Mouse (Mus musculus) embryonic fibroblast, embryonic 13.5 days (primary cell): ENCODE measurements around the gene E130114P18Rik. TPM values are rescaled to one million over a fixed set of nuclear protein-coding genes. Genes with fewer than 3 reads are reported as not detected.

Experiments used
- H3K27ac ChIP-seq: 2 replicates; pipeline ENCODE4 v1.5.1; 2012; ENCODE audit warnings: low read length, control low read depth, inconsistent platforms; ENCODE audit not compliant: insufficient read depth
- H3K4me1 ChIP-seq: 2 replicates; pipeline ENCODE4 v1.6.1; 2011; ENCODE audit warnings: low read length; ENCODE audit not compliant: control insufficient read depth, insufficient read depth
- H3K4me3 ChIP-seq: 2 replicates; pipeline ENCODE4 v1.5.1; 2011; ENCODE audit warnings: mild to moderate bottlenecking, control low read depth, low read length; ENCODE audit not compliant: insufficient read depth
- CTCF ChIP-seq: IDR thresholded peaks from 2 replicates; pipeline ENCODE4 v1.5.1; 2011; ENCODE audit warnings: mild to moderate bottlenecking, control low read depth, low read length, moderate library complexity, borderline replicate concordance; ENCODE audit not compliant: insufficient read depth
- POLR2A ChIP-seq: IDR thresholded peaks from 2 replicates; pipeline ENCODE4 v1.6.1; 2011; ENCODE audit warnings: low read depth, mild to moderate bottlenecking, control low read depth, low read length, moderate library complexity
- polyA plus RNA-seq: library from polyadenylated mRNA; stranded (reverse); fragments of >200 nt; gene quantifications from 2 replicates; pipeline ENCODE4 v1.2.4, GENCODE M21; 2011; ENCODE audit warnings: low read depth; ENCODE audit not compliant: missing spikeins, insufficient read length

Gene E130114P18Rik
- polyA plus RNA-seq, 1 experiment = 0.77 TPM

DNA sequence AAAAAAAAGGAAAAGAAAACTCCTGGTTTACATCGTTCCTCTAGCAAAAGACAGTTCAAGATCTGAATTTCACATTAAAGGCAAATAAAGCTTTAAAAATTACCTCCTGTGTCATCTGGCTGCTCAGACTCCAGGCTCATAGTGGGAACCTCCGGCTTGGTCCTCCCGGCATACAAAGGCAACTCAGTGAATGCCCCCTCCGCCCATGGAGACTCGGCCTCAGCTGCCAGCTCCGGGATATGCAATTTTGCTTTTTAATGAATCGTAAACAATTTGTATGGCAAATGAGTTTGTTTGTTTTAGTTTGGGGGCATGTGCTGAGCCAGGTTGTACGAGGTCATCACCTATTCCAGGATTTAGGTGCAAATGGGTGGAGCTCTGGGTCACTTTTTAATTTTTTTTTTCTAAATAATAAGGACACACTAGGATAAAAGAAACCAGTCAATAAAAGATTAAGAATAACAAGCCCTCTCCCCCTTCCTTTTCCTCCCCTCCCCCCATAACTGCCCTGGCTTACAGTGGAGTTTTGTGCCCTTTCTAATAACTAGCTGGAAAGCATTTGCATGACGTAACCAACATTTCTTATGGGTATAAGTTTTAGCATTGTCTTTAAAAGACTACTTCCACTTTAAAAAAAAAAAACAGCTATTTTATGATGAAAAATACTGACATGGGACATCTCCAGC is 193.3 kb downstream of the E130114P18Rik start:
- no peak for TF ChIP-seq POLR2A
- no peak for TF ChIP-seq CTCF
- H3K4me3 ChIP-seq = no peak overlapping the region
- no peaks in the 10 kb centered on the region for H3K4me1 ChIP-seq
- no peak overlapping the region for H3K27ac ChIP-seq

DNA sequence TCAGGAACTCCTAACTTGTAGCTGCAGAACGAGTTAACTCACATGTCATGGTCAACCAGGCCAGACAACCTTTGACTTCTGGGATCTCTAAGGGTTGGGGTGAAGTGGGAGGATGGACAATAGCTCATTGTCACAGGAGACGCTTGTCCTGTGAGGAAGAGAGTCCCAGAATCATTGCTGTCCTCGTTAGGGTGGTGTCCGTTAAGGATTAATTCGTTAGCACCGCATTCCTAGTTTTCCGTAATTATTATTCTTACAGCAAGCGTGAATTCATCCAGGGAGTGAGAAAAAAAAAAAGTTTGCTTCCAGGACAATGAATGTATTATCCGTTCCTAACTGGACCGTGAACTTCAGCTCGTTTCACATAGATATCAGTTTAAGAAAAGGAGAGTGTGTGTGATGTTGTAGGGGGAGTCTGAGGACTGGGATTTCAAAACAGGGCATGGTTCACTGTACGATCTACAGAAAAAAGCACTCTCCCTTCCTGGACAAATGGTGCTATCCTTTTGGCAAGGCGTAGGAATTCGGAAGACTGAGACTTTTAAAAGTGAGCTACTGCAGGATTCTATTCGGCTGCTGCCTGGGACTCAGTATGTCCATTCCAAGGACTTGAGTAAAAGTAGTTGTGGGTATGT is 195.0 kb downstream of the E130114P18Rik start:
- H3K4me1 ChIP-seq = no peaks in the 10 kb centered on the region
- no peak for TF ChIP-seq CTCF
- no peak for TF ChIP-seq POLR2A
- H3K4me3 ChIP-seq = no peak overlapping the region
- H3K27ac ChIP-seq = no peak overlapping the region

DNA sequence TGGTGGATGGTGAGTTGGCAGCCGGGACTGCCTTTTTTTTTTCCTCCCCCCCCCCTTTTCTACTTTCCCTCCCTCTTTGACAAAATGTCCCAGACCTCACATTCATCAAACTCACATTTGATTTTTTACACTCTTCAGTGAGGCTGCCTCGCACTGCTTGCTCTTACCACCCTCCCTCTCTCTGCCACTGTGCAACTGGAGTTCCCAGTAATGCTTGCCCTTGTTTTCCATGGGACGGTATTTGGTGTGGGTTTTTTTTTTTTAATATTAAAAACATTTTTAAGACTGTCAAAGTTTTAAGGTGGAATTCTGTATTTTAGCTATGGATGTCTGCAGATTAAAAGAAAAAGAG is 195.8 kb downstream of the E130114P18Rik start:
- no peaks in the 10 kb centered on the region for H3K4me1 ChIP-seq

DNA sequence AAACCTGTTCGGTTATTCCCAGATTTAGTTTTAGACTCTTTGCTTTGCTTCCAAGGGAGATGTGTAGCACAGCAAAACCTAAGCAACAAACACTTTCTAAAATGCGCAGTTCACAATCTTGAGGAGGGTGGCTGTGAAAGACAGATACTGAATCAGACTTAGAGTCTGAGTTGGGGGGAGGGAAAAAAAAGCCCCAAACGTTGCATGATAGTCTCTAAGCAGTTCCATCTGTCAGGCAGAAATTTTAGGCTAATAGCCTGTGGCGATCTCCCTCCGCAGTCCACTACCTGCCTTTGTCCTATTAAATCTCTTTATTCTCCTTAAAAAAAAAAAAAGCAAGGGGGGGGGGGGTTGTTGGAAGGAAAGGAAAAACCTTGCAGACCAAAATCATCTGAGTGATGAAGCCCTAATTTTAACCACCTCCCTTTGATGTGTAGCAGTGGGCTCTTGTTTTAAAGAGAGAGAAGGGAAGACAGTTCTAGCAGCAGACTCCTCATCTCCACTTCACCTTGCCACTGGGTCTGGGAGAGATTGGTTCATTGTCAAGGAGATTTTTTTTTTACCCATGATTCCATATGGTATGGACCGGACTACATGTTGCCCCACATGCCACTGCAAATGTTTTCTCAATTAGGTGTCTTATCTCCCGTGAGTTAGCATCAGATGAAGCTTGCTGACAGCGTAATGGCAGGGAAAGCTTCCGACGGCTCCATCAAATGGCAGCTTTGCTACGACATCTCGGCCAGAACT is 196.4 kb downstream of the E130114P18Rik start:
- H3K4me3 ChIP-seq = no peak overlapping the region
- no peak overlapping the region for H3K27ac ChIP-seq
- no peak for TF ChIP-seq POLR2A
- TF ChIP-seq CTCF = no peak
- H3K4me1 ChIP-seq = no peaks in the 10 kb centered on the region

More for the DNA sequence above, 195.8 kb downstream of the E130114P18Rik start:
- TF ChIP-seq POLR2A = no peak
- H3K27ac ChIP-seq = no peak overlapping the region
- H3K4me3 ChIP-seq = no peak overlapping the region

DNA sequence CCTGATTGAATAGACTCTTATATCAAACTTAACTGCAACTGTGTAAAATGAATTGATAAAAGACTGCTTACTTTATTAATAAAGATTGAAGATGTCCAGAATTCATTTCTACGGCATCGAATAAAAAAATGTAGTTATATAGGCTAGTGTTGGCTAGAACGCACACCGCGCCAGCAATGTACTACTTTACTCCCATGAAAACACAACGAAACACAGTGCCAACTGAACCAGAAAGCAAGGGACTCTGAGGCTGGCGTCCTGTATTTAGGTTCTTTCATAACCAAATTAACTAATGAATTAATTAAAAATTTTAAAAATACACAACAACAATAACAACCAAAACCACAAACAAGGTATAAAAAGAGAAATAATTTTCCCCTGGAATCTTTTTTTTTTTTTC is 197.0 kb downstream of the E130114P18Rik start:
- H3K4me1 ChIP-seq = no peaks in the 10 kb centered on the region
- no peak overlapping the region for H3K27ac ChIP-seq
- TF ChIP-seq CTCF (no peak), POLR2A (no peak)

DNA sequence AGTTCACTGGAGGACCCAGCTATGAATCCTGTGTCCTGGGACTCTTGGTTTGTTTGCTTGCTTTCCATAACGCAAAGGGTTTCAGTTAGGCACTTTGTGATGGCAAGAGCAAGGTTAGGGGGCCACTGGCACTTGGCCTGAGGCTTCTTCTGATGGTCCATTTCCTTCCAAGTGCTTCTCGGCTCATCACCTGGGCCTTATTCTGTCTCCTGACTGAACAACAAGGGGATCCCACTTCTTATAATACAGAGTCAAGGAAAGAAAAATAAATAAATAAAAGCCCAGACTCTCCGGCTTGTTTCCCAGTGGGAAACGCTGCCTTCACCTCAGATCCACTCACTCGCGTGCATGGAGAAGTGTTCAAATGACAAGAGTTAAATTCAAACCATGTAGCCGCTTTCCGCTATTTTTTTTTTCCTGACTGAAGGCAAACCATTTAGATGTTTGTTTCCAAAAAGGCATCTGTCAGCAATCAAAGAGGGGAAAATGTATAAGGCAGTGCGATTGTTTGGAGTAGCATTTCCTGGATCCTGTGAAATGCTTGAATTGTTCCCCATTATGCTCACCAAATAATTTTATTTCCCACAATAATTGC is 199.2 kb downstream of the E130114P18Rik start:
- no peak for TF ChIP-seq POLR2A
- H3K4me1 ChIP-seq = no peaks in the 10 kb centered on the region
- no peak overlapping the region for H3K4me3 ChIP-seq
- H3K27ac ChIP-seq = no peak overlapping the region

More for the DNA sequence above, 197.0 kb downstream of the E130114P18Rik start:
- H3K4me3 ChIP-seq = no peak overlapping the region

DNA sequence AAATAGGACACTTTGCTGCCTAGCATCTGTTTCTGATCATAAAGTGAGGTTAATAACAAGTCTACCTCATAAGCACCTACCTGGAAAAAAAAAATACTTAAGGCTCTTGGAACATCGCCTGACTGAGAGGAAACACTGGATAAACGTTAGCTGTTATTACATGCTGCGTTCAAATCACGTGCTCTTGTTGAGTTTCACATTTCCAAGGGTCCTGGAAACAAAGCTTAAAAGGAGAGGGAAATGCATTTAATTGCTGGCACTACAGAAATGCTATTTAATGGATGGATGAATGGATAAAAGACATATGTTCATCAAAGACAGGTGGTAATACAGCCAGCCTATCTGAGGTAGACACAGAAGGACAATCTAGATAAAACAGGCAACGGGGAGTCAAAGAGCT is 200.4 kb downstream of the E130114P18Rik start:
- no peak overlapping the region for H3K4me3 ChIP-seq
- no peak overlapping the region for H3K27ac ChIP-seq
- no peaks in the 10 kb centered on the region for H3K4me1 ChIP-seq
- no peak for TF ChIP-seq POLR2A
- TF ChIP-seq CTCF = no peak

DNA sequence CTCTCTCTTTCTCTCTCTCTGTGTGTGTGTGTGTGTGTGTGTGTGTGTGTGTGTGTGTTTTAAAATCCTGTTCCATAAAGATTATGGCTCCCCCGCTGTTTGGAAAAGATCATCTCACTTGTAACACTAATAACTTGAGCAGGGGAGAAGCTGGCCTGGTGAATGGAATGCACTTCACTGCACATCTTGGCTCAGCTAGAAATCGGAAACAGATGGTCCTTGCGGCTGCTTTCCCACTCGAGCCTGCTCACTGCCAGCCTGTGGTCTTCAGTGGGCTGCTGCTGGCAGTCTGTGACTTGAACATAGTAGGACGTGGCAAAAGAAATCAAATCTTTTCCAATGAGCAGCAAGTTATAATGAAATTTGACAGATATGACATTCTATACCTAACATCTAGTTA is 202.4 kb downstream of the E130114P18Rik start:
- no peak for TF ChIP-seq CTCF
- no peak for TF ChIP-seq POLR2A
- no peak overlapping the region for H3K4me3 ChIP-seq
- H3K4me1 ChIP-seq = no peaks in the 10 kb centered on the region
- no peak overlapping the region for H3K27ac ChIP-seq

DNA sequence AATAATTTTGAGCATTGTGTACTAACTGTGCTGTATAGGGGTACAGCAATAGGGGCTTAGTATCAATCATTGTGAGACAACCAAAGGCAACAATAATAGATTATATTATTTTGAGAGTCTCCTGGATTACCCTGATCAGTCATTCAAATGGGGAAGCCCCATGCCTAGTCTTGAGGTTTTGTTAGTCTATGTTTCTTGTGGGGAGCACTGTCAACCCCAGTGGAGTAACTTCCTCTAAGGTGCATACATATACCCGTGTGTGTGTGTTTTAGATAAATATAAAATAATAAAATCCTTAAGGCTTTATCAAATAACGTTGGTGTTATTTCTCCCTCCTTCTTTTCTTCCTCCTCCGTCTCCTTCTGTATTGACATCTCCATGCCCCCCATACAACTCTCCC is 208.6 kb downstream of the E130114P18Rik start:
- Histone ChIP-seq H3K4me3 (no peak overlapping the region), H3K4me1 (no peaks in the 10 kb centered on the region), H3K27ac (no peak overlapping the region)
- TF ChIP-seq CTCF (no peak), POLR2A (no peak)

DNA sequence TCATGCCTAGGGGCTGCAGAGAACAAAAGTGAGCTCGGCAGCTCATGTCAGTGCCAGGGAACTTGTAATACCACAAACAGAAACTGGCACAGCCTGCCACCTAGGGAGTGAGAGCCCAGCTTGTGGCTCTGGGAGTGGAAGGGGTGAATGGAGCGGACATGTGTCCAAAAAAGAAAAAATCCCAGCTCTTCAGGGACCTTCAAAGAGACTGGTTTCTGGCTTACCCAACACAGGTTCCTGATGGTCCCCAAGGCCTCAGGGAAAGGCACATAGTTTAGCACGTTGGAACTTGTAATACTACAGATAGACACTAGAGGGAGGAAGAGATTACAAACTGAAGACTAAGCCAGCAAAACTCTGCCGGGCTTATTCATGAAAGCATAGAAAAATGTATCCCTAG is 213.2 kb downstream of the E130114P18Rik start:
- no peak for TF ChIP-seq POLR2A
- no peak for TF ChIP-seq CTCF
- H3K4me1 ChIP-seq = no peaks in the 10 kb centered on the region
- H3K4me3 ChIP-seq = no peak overlapping the region
- H3K27ac ChIP-seq = no peak overlapping the region

DNA sequence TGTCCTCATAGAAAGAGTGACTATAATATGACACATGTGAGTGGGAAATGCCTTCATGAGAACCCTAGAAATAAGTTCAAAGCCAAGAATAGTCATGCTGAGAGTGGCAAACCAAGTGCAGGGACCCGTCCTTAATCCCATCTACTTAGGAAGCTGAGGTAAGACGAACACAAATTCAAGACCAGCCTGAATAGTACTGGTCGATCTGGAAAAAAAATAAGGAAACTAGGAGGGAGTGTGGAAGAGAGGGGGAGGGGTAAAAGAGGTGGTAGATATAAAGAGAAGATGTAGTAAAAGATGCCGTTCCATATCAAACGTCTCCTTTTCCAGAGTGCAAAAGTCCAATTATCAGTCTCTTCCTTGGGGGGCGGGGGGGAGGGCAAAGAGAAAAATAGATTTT is 213.7 kb downstream of the E130114P18Rik start:
- no peak for TF ChIP-seq CTCF
- TF ChIP-seq POLR2A = no peak
- Histone ChIP-seq H3K4me3 (no peak overlapping the region), H3K4me1 (no peaks in the 10 kb centered on the region), H3K27ac (no peak overlapping the region)
